ENCODE assay signal across 10 mouse cellular contexts in genomic region chr7:25436226-25436625, GRCm38 (mm10). TPM values are rescaled to one million over a fixed set of nuclear protein-coding genes. Genes with fewer than 3 reads are reported as not detected.
A peak's percentile ranks its signal among the peaks of the same experiment; 100 is the strongest.
DNase-seq lines count a peak whose midpoint lies in the region; ATAC-seq and TF ChIP-seq lines count a peak whose summit lies in the region.
"Had no signal": no experiment of that assay in that cellular context is flagged by ENCODE, and none has a peak within 500 bp of the region (broad histone marks: within the 10 kb centered on the region; RNA-seq: fewer than 3 reads in every experiment).

No protein-coding gene starts in this region.

- H3K27ac ChIP-seq in liver, embryonic 16.5 days (ENCODE audit: low read length), result peak overlapping the region; percentile 38
- H3K27ac ChIP-seq in heart, embryonic 13.5 days (replicated peaks), result peak overlapping the region; percentile 43; the same call in 1 of the 2 replicates
- peak overlapping the region; percentile 64 for H3K27ac ChIP-seq in stomach, postnatal 0 days (replicated peaks)
- no peak overlapping the region for H3K27ac ChIP-seq in midbrain, embryonic 14.5 days (replicated peaks; ENCODE audit: low read depth, low read length)

- H3K9ac ChIP-seq in liver, embryonic 16.5 days (ENCODE audit: low read depth, low read length), result no peak overlapping the region
- no peak overlapping the region for H3K9ac ChIP-seq in heart, embryonic 13.5 days
- H3K9ac ChIP-seq in stomach, postnatal 0 days (ENCODE audit: low read length), result no peak overlapping the region
- no peak overlapping the region for H3K9ac ChIP-seq in midbrain, embryonic 14.5 days (replicated peaks; ENCODE audit: low read length)

- H3K4me3 ChIP-seq in liver, embryonic 16.5 days (ENCODE audit: low read depth, low read length), result no peak overlapping the region
- no peak overlapping the region for H3K4me3 ChIP-seq in heart, embryonic 13.5 days
- no peak overlapping the region for H3K4me3 ChIP-seq in stomach, postnatal 0 days (ENCODE audit: low read depth, low read length)
- H3K4me3 ChIP-seq in midbrain, embryonic 14.5 days (replicated peaks; ENCODE audit: low read depth, low read length), result no peak overlapping the region

- H3K9me3 ChIP-seq in liver, embryonic 16.5 days (replicated peaks; ENCODE audit: control insufficient read depth, low read length), result no peaks in the 10 kb centered on the region
- no peaks in the 10 kb centered on the region for H3K9me3 ChIP-seq in heart, embryonic 13.5 days
- no peaks in the 10 kb centered on the region for H3K9me3 ChIP-seq in stomach, postnatal 0 days (ENCODE audit: control insufficient read depth, low read length)
- no peaks in the 10 kb centered on the region for H3K9me3 ChIP-seq in midbrain, embryonic 14.5 days (ENCODE audit: control insufficient read depth, low read length)

- WGBS in liver, embryonic 16.5 days (ENCODE audit: insufficient replicate concordance), result 59% methylated on average over 6 of the region's 6 CpGs
- 65% methylated on average over 6 of the region's 6 CpGs for WGBS in heart, embryonic 13.5 days
- WGBS in stomach, postnatal 0 days, result 72% methylated on average over 6 of the region's 6 CpGs
- WGBS in midbrain, embryonic 14.5 days, result 90% methylated on average over 6 of the region's 6 CpGs

- no peak overlapping the region for H3K4me2 ChIP-seq in liver, embryonic 16.5 days (ENCODE audit: low read depth, low read length)
- H3K4me2 ChIP-seq in heart, embryonic 13.5 days, result no peak overlapping the region
- H3K4me2 ChIP-seq in stomach, postnatal 0 days (replicated peaks; ENCODE audit: low read depth), result no peak overlapping the region
- no peak overlapping the region for H3K4me2 ChIP-seq in midbrain, embryonic 14.5 days (ENCODE audit: low read length)

- no peak for ATAC-seq in liver, embryonic 16.5 days (ENCODE audit: low read depth)
- no peak for ATAC-seq in heart, embryonic 13.5 days (ENCODE audit: extremely low read depth, insufficient number of reproducible peaks, low FRiP score, low TSS enrichment)
- peak; percentile 36; the same call in 1 of the 2 replicates for ATAC-seq in stomach, postnatal 0 days (ENCODE audit: low FRiP score, low TSS enrichment)
- ATAC-seq in midbrain, embryonic 14.5 days (ENCODE audit: low FRiP score, low TSS enrichment), result no peak
- ATAC-seq: Patski had no signal

- TF ChIP-seq EP300 in stomach, postnatal 0 days (optimal IDR thresholded peaks at IDR 0.05), result no peak

- no peaks in the 10 kb centered on the region for H3K36me3 ChIP-seq in liver, embryonic 16.5 days (ENCODE audit: control insufficient read depth, insufficient read depth)
- no peaks in the 10 kb centered on the region for H3K36me3 ChIP-seq in heart, embryonic 13.5 days
- no peaks in the 10 kb centered on the region for H3K36me3 ChIP-seq in stomach, postnatal 0 days (ENCODE audit: control insufficient read depth, insufficient read depth, low read length)
- no peaks in the 10 kb centered on the region for H3K36me3 ChIP-seq in midbrain, embryonic 14.5 days (ENCODE audit: control insufficient read depth, insufficient read depth, low read length)

- TF ChIP-seq CTCF in stomach, postnatal 0 days (IDR thresholded peaks at IDR 0.05; ENCODE audit: low read depth), result no peak

- peaks cover 3% of the 10 kb centered on the region; the same call in 1 of the 2 replicates for H3K4me1 ChIP-seq in liver, embryonic 16.5 days (ENCODE audit: control insufficient read depth, low read depth, low read length)
- no peaks in the 10 kb centered on the region for H3K4me1 ChIP-seq in heart, embryonic 13.5 days
- H3K4me1 ChIP-seq in stomach, postnatal 0 days (replicated peaks; ENCODE audit: control insufficient read depth, insufficient read depth), result peaks cover 7% of the 10 kb centered on the region; the same call in 1 of the 2 replicates
- peaks cover 3% of the 10 kb centered on the region; the same call in 1 of the 2 replicates for H3K4me1 ChIP-seq in midbrain, embryonic 14.5 days (ENCODE audit: control insufficient read depth, insufficient read depth, low read length)

- DNase-seq in liver (no peak), MN1 (ENCODE audit: low spot score) (no peak)
- DNase-seq in kidney, postnatal 36 days, result peak; percentile 46 to 80
- peak; percentile 17 for DNase-seq in stomach, postnatal 0 days (ENCODE audit: low spot score)
- no peak for DNase-seq in midbrain, embryonic 14.5 days
- DNase-seq: retina, postnatal 1 day; thymus, postnatal 14 days had no signal

- H3K27me3 ChIP-seq in liver, embryonic 16.5 days (ENCODE audit: control insufficient read depth, insufficient read depth, low read depth, low read length), result no peaks in the 10 kb centered on the region
- H3K27me3 ChIP-seq in heart, embryonic 13.5 days (replicated peaks), result no peaks in the 10 kb centered on the region
- H3K27me3 ChIP-seq in stomach, postnatal 0 days (ENCODE audit: control insufficient read depth, insufficient read depth, low read length), result no peaks in the 10 kb centered on the region
- no peaks in the 10 kb centered on the region for H3K27me3 ChIP-seq in midbrain, embryonic 14.5 days (ENCODE audit: control insufficient read depth, insufficient read depth, low read length)
- H3K27me3 ChIP-seq: Patski had no signal

RNA-seq across cellular contexts. Expression of gene Cxcl17, which starts 23.5 kb away (rescaled TPM):
- 0.15 TPM in 1 of 2 replicates, not detected in the other for polyA plus RNA-seq in liver, embryonic 16.5 days (2015; fragmentation: Nextera tagmentation; extraction: Ambion mirVana)
- polyA plus RNA-seq in heart, embryonic 13.5 days (2015; fragmentation: Nextera tagmentation; extraction: Ambion mirVana), result 0.27 and 0.40 TPM in 2 replicates
- 6.8 and 8.8 TPM in 2 replicates for polyA plus RNA-seq in stomach, postnatal 0 days (2015; fragmentation: Nextera tagmentation; extraction: Ambion mirVana)
- 0.29 TPM in 1 of 2 replicates, not detected in the other for polyA plus RNA-seq in midbrain, embryonic 14.5 days (2014; fragmentation: Nextera tagmentation; extraction: Ambion mirVana)

RNA-seq across cellular contexts. Expression of gene Lipe, which starts 37.7 kb away (rescaled TPM):
- polyA plus RNA-seq in liver, embryonic 16.5 days (2015; fragmentation: Nextera tagmentation; extraction: Ambion mirVana), result 3.4 and 3.8 TPM in 2 replicates
- polyA plus RNA-seq in heart, embryonic 13.5 days (2015; fragmentation: Nextera tagmentation; extraction: Ambion mirVana), result 5.7 and 6.9 TPM in 2 replicates
- 10.3 and 12.5 TPM in 2 replicates for polyA plus RNA-seq in stomach, postnatal 0 days (2015; fragmentation: Nextera tagmentation; extraction: Ambion mirVana)
- 3.8 and 9.2 TPM in 2 replicates for polyA plus RNA-seq in midbrain, embryonic 14.5 days (2014; fragmentation: Nextera tagmentation; extraction: Ambion mirVana)

RNA-seq across cellular contexts. Expression of gene Ceacam1, which starts 41.2 kb away (rescaled TPM):
- polyA plus RNA-seq in liver, embryonic 16.5 days (2015; fragmentation: Nextera tagmentation; extraction: Ambion mirVana), result 15.0 and 19.6 TPM in 2 replicates
- 2.6 and 2.9 TPM in 2 replicates for polyA plus RNA-seq in heart, embryonic 13.5 days (2015; fragmentation: Nextera tagmentation; extraction: Ambion mirVana)
- polyA plus RNA-seq in stomach, postnatal 0 days (2015; fragmentation: Nextera tagmentation; extraction: Ambion mirVana), result 16.7 and 25.7 TPM in 2 replicates
- polyA plus RNA-seq in midbrain, embryonic 14.5 days (2014; fragmentation: Nextera tagmentation; extraction: Ambion mirVana), result 0.24 and 0.63 TPM in 2 replicates

Comparison
In these comparisons a context has a peak if more than half of its experiments do, and no peak if none do; other contexts are left out.
1. DNase-seq: peak in kidney, postnatal 36 days (2 of 2) and stomach, postnatal 0 days (single experiment); none in liver (single experiment), MN1 (single experiment) and midbrain, embryonic 14.5 days (single experiment).